Mouse (Mus musculus): ENCODE results near the gene Vmn1r22.

DNA sequence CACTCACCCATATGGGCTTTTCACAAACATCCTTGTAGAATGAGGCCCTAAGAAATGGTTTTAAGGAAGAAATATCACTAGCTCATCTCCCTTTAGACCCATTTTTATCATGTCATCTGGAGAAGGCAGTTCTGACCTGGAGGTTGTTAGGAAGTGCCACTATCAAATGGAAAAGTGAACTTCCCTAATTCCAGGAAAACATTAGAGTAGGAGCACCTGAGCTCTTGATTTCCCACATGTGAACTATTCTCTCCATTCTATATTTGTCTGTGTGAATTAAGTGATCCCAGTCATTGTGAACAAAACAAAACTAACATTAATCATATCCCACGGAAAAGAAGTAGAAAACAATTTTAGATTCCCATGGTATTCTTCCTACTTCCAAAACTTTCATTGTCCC, at the start of gene Vmn1r22:
- TF ChIP-seq CTCF (conservative IDR thresholded peaks at IDR 0.05; ENCODE audit: insufficient read depth, insufficient read length, low read depth, low read length): no peak
- TF ChIP-seq POLR2A (IDR thresholded peaks at IDR 0.05; ENCODE audit: low read depth, low read length): no peak
